Mouse (Mus musculus) forebrain, embryonic 11.5 days (tissue): ENCODE measurements at regions not wholly inside any gene's neighbourhood (a gene's known extent, or its start where the extent isn't known, plus 50 kb on each side); places are given as distances from the start of the nearest gene placed in this dataset.

ENCODE experiments used
- ATAC-seq: fragments of 200-750 bp; cut with Nextera tagmentation; replicated peaks from 2 replicates; pipeline ENCODE4 v1.8.0; 2017; ENCODE audit warnings: moderate TSS enrichment; ENCODE audit not compliant: low FRiP score
- DNase-seq: peaks from one replicate; pipeline ENCODE4 v3.0.0-alpha.2; 2017; ENCODE audit warnings: low spot score
- H3K27ac ChIP-seq: fragments of 300-500 bp; sonication (generic); 2 replicates; pipeline ENCODE4 v1.5.1; 2014; ENCODE audit warnings: low read depth, low read length
- H3K27me3 ChIP-seq: fragments of 300-500 bp; sonication (generic); 2 replicates; pipeline ENCODE4 v1.6.1; 2014; ENCODE audit warnings: mild to moderate bottlenecking, low read length, mixed read lengths; ENCODE audit not compliant: control insufficient read depth, insufficient read depth
- H3K36me3 ChIP-seq: fragments of 300-500 bp; sonication (generic); 2 replicates; pipeline ENCODE4 v1.6.1; 2014; ENCODE audit warnings: mild to moderate bottlenecking, low read length, moderate library complexity, mixed read lengths; ENCODE audit not compliant: control insufficient read depth, insufficient read depth
- H3K4me1 ChIP-seq: fragments of 300-500 bp; sonication (generic); replicated peaks from 2 replicates; pipeline ENCODE4 v1.6.1; 2014; ENCODE audit warnings: low read length, mixed read lengths; ENCODE audit not compliant: control insufficient read depth, insufficient read depth
- H3K4me2 ChIP-seq: fragments of 300-500 bp; sonication (generic); 2 replicates; pipeline ENCODE4 v1.6.1; 2014; ENCODE audit warnings: low read depth, mild to moderate bottlenecking, low read length, moderate library complexity, mixed read lengths; ENCODE audit not compliant: severe bottlenecking
- H3K4me3 ChIP-seq: fragments of 300-500 bp; sonication (generic); 2 replicates; pipeline ENCODE4 v1.5.1; 2014; ENCODE audit warnings: low read depth, low read length
- H3K9ac ChIP-seq: fragments of 300-500 bp; sonication (generic); 2 replicates; pipeline ENCODE4 v1.6.1; 2014; ENCODE audit warnings: low read length
- H3K9me3 ChIP-seq: fragments of 300-500 bp; sonication (generic); 2 replicates; pipeline ENCODE4 v1.6.1; 2016; ENCODE audit warnings: low read length, mixed read lengths; ENCODE audit not compliant: control insufficient read depth
- WGBS: fragments of 180-500 bp; shearing (Covaris S2); extraction: QIAGEN DNeasy Blood & Tissue Kit; methylation state at CpG from one replicate; pipeline ENCODE4 v1.1.7; 2014; 5-methylcytosine and 5-hydroxymethylcytosine counted together

DNA sequence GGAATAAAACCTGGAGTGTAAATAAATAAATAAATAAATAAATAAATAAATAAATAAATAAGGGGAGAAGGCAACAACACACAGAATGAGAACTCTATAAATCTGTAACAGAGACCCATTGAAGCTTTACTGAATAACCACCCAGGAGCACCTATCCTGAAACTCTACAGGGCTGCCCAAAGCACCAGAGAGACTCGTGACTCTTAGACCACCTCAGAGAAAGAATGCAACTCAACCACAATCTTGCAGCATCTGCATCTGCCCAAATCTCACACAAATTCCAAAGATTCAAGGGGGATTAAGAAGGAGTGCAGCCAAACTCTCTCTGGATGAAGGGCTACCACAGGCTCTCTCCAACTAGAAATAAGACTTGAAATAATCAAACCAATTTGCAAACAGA, 264.5 kb downstream of the Dkk2 start:
- 61% methylated on average over 1 of the region's 1 CpGs for WGBS
- H3K9ac ChIP-seq, result no peak overlapping the region
- no peaks in the 10 kb centered on the region for H3K36me3 ChIP-seq
- H3K27ac ChIP-seq, result no peak overlapping the region
- H3K4me3 ChIP-seq, result no peak overlapping the region
- H3K4me1 ChIP-seq, result no peaks in the 10 kb centered on the region
- no peaks in the 10 kb centered on the region for H3K27me3 ChIP-seq
- H3K9me3 ChIP-seq, result no peaks in the 10 kb centered on the region
- H3K4me2 ChIP-seq, result no peak overlapping the region
- no peak for ATAC-seq
- DNase-seq, result no peak

- peak; percentile 52 for DNase-seq
- Histone ChIP-seq H3K27me3 (no peaks in the 10 kb centered on the region), H3K9ac (no peak overlapping the region), H3K36me3 (no peaks in the 10 kb centered on the region), H3K4me1 (no peaks in the 10 kb centered on the region), H3K9me3 (no peaks in the 10 kb centered on the region), H3K4me3 (no peak overlapping the region), H3K4me2 (no peak overlapping the region), H3K27ac (no peak overlapping the region)
- no peak for ATAC-seq
- 82% methylated on average over 2 of the region's 2 CpGs for WGBS
These were observed 268.1 kb downstream of the Dkk2 start for GRCm38 (mm10) chr3:132353204-132353603.

DNA sequence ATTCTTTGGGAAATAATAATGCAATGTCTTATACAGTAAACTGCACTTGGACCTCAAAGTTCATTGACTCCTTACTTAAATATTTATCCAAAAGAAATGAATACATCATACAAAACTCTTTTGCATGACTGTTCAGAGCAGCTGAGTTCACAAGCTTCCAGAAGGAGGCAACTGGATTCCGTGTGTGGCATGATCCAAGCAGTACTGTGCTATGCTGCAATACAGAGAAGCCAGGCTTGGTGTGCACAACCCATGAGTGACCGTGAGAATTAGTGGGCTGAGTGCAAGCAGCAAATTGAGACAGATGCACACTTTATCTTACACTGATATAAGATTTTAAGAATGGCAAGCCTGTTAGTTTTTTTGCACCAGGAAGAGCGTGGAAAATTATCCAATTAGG, 270.0 kb upstream of the Gimd1 start:
- Histone ChIP-seq H3K36me3 (no peaks in the 10 kb centered on the region), H3K9ac (no peak overlapping the region), H3K4me2 (no peak overlapping the region), H3K27me3 (no peaks in the 10 kb centered on the region), H3K27ac (no peak overlapping the region), H3K4me3 (no peak overlapping the region), H3K9me3 (no peaks in the 10 kb centered on the region), H3K4me1 (no peaks in the 10 kb centered on the region)
- no peak for DNase-seq
- 86% methylated on average over 3 of the region's 3 CpGs for WGBS
- no peak for ATAC-seq

DNA sequence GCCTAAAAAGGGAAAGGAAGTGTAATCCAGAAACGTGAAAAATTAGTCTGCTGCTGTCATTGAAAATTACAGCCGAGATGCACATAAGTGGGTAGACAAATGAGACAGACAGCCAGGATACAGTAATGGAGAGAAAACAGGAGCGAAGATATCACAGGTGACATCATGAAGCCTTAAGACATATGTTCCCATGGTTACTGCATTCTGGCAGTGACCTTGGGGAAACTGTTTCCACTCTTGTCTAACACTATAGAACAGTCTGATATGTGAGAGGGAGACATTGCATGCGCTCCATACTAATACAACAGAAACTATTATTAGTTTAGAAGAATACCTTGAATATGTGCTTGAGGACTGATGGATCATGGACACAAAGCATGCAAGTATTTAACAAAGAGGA, 254.0 kb upstream of the Gimd1 start:
- no peak for ATAC-seq

DNA sequence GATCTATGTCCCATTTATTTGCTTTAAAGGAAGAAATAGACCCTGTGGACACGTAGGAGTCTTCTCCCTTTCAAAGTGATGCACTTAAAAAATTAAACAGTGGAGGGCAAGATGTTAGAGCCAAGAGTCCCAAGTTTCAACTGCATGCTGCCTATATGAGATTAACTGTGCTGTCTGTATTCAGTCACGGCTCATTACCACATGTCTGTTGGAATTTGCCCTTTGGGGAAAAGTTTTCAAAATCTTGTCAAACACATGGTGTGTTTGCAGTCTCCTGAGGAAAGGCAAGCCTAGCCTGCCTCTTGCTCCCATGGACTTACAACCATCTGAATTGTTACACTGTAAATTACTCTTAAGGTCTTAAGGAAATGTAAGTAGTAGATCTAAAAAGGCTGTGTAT, 211.9 kb upstream of the Gimd1 start:
- 69% methylated on average over 2 of the region's 2 CpGs for WGBS
- ATAC-seq, result no peak
- no peak for DNase-seq
- Histone ChIP-seq H3K36me3 (no peaks in the 10 kb centered on the region), H3K27me3 (no peaks in the 10 kb centered on the region), H3K9me3 (no peaks in the 10 kb centered on the region), H3K4me3 (no peak overlapping the region), H3K4me1 (no peaks in the 10 kb centered on the region), H3K4me2 (no peak overlapping the region), H3K27ac (no peak overlapping the region), H3K9ac (no peak overlapping the region)

More for the DNA sequence above, 254.0 kb upstream of the Gimd1 start:
- no peak for DNase-seq
- Histone ChIP-seq H3K4me3 (no peak overlapping the region), H3K27me3 (no peaks in the 10 kb centered on the region), H3K36me3 (no peaks in the 10 kb centered on the region), H3K4me1 (no peaks in the 10 kb centered on the region), H3K4me2 (no peak overlapping the region), H3K9me3 (no peaks in the 10 kb centered on the region), H3K27ac (no peak overlapping the region), H3K9ac (no peak overlapping the region)
- 84% methylated on average over 4 of the region's 4 CpGs for WGBS

DNA sequence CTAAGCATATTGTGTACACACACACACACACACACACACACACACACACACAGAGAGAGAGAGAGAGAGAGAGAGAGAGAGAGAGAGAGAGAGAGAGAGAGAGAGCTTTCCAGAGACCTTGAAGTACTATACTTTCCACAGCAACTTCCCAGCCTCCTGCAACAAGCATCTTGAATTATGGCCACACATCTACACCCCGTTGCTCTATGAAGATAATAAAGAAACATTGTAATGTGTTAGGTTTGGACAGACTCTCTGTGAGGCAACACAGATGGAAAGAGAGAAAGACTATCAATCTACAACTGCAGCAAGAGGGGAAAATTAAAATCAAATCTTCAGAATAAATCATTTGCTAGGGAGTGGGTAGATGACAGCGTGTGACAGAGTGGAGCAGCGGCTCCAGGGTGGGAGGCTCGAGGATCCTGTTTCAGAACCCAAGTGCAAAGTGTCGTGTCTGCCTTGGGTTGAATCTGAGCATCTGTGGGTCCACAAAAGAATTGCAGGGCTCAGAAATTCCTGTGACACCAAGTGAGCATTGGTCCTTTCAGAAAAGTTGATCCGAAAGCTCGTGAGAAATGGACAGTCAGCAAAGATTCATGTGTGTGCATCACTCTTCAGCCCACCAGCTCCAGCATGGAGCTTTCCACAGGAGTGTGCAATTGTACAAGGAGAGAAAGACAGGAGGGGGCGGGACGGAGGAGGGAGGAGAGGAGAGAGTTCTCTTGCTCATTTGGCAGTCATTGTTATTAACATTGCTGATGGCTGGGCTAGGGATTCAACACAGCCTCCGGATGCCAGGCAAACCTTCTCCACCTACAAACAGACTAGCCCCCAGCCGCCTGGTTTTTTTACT, 203.6 kb upstream of the Gimd1 start:
- H3K27ac ChIP-seq, result no peak overlapping the region
- DNase-seq, result no peak
- H3K27me3 ChIP-seq, result no peaks in the 10 kb centered on the region
- H3K4me2 ChIP-seq, result no peak overlapping the region
- ATAC-seq, result no peak
- H3K36me3 ChIP-seq, result no peaks in the 10 kb centered on the region
- 65% methylated on average over 11 of the region's 11 CpGs for WGBS
- H3K4me1 ChIP-seq, result no peaks in the 10 kb centered on the region
- no peak overlapping the region for H3K4me3 ChIP-seq
- no peaks in the 10 kb centered on the region for H3K9me3 ChIP-seq
- no peak overlapping the region for H3K9ac ChIP-seq

DNA sequence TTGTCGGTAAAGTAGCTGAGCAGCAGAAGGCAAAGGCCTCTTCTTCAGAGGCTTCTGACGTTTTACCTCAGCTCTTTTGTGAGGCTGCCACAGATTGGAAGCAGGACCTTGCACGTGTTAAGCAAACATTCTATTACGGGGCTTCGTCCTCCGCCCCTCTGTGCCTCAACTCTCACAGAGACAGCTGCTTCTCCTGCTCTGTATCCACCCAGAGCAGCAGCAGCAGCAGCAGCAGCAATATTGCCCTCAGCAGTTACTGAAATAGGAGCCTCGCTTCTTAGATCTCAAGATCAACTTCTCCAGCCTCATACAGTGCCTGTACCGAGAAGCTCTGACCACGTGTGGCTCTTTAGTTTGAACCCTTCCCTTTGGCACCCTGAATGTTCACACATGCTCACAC, 202.4 kb upstream of the Gimd1 start:
- no peaks in the 10 kb centered on the region for H3K9me3 ChIP-seq
- no peaks in the 10 kb centered on the region for H3K36me3 ChIP-seq
- ATAC-seq, result no peak
- H3K4me2 ChIP-seq, result no peak overlapping the region
- H3K4me1 ChIP-seq, result no peaks in the 10 kb centered on the region
- H3K27me3 ChIP-seq, result no peaks in the 10 kb centered on the region
- no peak overlapping the region for H3K4me3 ChIP-seq
- WGBS, result 72% methylated on average over 9 of the region's 9 CpGs
- no peak overlapping the region for H3K9ac ChIP-seq
- H3K27ac ChIP-seq, result no peak overlapping the region
- DNase-seq, result no peak

DNA sequence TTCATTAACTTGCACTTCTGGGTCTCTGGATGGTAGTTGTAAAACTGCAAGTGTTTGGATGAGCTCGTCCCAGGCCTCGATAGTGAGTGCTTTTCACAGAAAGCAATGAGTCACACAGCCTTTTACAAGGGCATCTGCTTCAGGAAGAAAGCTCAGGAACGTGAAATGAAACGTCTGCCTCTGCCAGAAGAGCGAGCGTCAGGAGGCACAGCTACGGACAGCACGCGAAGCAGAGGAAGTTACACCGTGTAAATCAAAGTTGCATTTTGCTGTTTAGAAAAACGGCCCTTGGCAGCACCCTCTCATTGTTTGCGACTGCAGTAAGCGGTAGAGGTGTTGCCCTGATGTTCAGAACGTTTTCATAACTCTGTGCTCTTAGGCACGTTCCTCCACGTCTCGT, 201.5 kb upstream of the Gimd1 start:
- 88% methylated on average over 17 of the region's 17 CpGs for WGBS
- no peak for DNase-seq

GRCm38 (mm10) chr3:132431805-132432204, 197.8 kb upstream of the Gimd1 start:
- Histone ChIP-seq H3K4me3 (no peak overlapping the region), H3K36me3 (no peaks in the 10 kb centered on the region), H3K27ac (no peak overlapping the region), H3K9ac (no peak overlapping the region), H3K27me3 (no peaks in the 10 kb centered on the region), H3K4me1 (no peaks in the 10 kb centered on the region), H3K4me2 (no peak overlapping the region), H3K9me3 (no peaks in the 10 kb centered on the region)
- DNase-seq, result no peak
- no peak for ATAC-seq

More for the DNA sequence above, 201.5 kb upstream of the Gimd1 start:
- no peaks in the 10 kb centered on the region for H3K36me3 ChIP-seq
- no peak overlapping the region for H3K27ac ChIP-seq
- no peaks in the 10 kb centered on the region for H3K9me3 ChIP-seq
- no peak overlapping the region for H3K4me2 ChIP-seq
- H3K4me1 ChIP-seq, result no peaks in the 10 kb centered on the region
- no peak overlapping the region for H3K4me3 ChIP-seq
- no peak overlapping the region for H3K9ac ChIP-seq
- no peak for ATAC-seq
- no peaks in the 10 kb centered on the region for H3K27me3 ChIP-seq
